Mouse (Mus musculus) forelimb bud, embryonic 11.5 days (tissue): ENCODE results near the gene Dalrd3.

ENCODE experiments used
- DNase-seq: peaks from one replicate; pipeline ENCODE4 v3.0.0-alpha.2; 2012; ENCODE audit warnings: low read depth, low spot score

Gene Dalrd3

GRCm38 (mm10) chr9:108569381-108570206 is at the start of gene Dalrd3:
TSS of gene Dalrd3 (plus strand) at chr9:108569886.
- DNase-seq: peak; percentile 95

GRCm38 (mm10) chr9:108521604-108522003 is 48.1 kb upstream of the Dalrd3 start:
- no peak for DNase-seq

GRCm38 (mm10) chr9:108523341-108523740 is 46.3 kb upstream of the Dalrd3 start:
- DNase-seq: no peak

GRCm38 (mm10) chr9:108525400-108525799 is 44.3 kb upstream of the Dalrd3 start:
- no peak for DNase-seq

GRCm38 (mm10) chr9:108530954-108531353 is 38.7 kb upstream of the Dalrd3 start:
- no peak for DNase-seq

GRCm38 (mm10) chr9:108531496-108531895 is 38.2 kb upstream of the Dalrd3 start:
- no peak for DNase-seq

- no peak for DNase-seq
Measured at GRCm38 (mm10) chr9:108540846-108541245, 28.8 kb upstream of the Dalrd3 start.

GRCm38 (mm10) chr9:108545986-108546385 is 23.7 kb upstream of the Dalrd3 start:
- DNase-seq: no peak

- DNase-seq: no peak
Measured at GRCm38 (mm10) chr9:108546875-108547274, 22.8 kb upstream of the Dalrd3 start.

GRCm38 (mm10) chr9:108559169-108559568 is 10.5 kb upstream of the Dalrd3 start:
- no peak for DNase-seq

GRCm38 (mm10) chr9:108560227-108560841 is 9.4 kb upstream of the Dalrd3 start, which contains the start of gene Impdh2:
TSS of gene Impdh2 (plus strand) at chr9:108560286.
- peak; percentile 99 for DNase-seq

- DNase-seq: no peak
Measured at GRCm38 (mm10) chr9:108563671-108564070, 6.0 kb upstream of the Dalrd3 start.

- DNase-seq: no peak
Measured at GRCm38 (mm10) chr9:108564131-108564530, 5.6 kb upstream of the Dalrd3 start.

GRCm38 (mm10) chr9:108565881-108566814 is 3.5 kb upstream of the Dalrd3 start:
- no peak for DNase-seq

GRCm38 (mm10) chr9:108566815-108567776 is 2.6 kb upstream of the Dalrd3 start, which contains the start of gene Ndufaf3:
TSS of gene Ndufaf3 (minus strand) at chr9:108567434.
- peak; percentile 94 for DNase-seq

GRCm38 (mm10) chr9:108567931-108568419 is 1.7 kb upstream of the Dalrd3 start:
- no peak for DNase-seq

- no peak for DNase-seq
Measured at GRCm38 (mm10) chr9:108568511-108568921, 1.2 kb upstream of the Dalrd3 start.

- DNase-seq: peak; percentile 77
Measured at GRCm38 (mm10) chr9:108570207-108570896, 666 bp downstream of the Dalrd3 start.

GRCm38 (mm10) chr9:108571401-108571973 is 1.8 kb downstream of the Dalrd3 start:
- DNase-seq: no peak
